Mouse (Mus musculus) kidney, adult 18-20 months (tissue): ENCODE data around the gene Scp2.

Experiments
- DNase-seq: peaks from one replicate; pipeline ENCODE4 v3.0.0; 2021

Gene Scp2

DNA sequence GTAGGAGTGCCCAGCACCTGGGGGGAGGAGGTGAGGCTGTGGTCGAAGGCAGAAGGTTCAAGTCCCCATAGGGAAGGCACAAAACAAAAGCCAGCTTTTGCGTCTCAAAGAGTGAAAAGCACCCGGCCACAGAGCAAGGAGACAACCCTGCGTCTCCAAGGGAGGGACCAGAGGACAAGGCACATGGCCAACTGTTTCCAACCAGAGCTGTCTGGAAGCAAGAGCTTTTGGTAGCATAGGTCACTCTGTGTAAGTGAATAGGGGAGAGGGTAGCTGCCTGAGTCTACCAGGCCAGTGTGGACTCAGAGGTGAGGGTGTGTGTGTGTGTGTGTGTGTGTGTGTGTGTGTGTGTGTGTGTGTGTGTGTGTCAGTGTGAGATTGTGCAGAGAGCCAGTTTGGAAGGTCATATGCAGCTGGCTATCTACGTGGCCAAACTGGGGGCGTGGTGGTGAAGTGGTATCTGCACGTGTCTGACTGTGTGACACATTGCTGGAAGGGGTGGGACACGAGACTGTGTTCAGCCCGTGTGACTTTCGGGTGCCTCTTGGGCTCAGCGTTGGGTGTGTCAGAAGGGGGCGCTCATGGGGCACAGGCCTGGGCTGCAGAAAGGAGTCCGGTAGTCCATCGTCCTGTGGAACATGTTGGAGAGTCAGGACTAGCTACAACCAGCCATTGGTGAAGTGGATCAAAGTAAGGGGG is 129.6 kb downstream of the Scp2 start:
- peak; percentile 42 for DNase-seq

DNA sequence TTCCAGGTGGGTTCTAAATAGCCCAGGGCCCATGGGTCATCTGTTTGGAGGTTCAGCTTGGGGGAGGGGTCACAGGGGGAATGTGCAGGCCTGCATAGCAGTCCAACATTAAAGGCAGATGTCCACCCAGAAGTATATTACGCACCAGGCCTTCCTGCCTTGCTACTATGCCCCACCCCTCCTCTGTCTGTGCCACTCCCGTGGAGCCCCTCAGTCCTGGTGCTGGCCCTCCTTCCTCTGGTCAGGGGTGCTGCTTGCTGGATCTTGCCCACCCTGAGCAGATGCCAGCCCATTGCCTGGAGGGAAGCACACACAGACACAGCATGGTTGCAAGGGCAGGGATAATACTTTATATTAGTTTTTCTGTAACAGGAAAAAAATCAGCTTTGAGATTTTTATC is 130.3 kb downstream of the Scp2 start:
- no peak for DNase-seq

DNA sequence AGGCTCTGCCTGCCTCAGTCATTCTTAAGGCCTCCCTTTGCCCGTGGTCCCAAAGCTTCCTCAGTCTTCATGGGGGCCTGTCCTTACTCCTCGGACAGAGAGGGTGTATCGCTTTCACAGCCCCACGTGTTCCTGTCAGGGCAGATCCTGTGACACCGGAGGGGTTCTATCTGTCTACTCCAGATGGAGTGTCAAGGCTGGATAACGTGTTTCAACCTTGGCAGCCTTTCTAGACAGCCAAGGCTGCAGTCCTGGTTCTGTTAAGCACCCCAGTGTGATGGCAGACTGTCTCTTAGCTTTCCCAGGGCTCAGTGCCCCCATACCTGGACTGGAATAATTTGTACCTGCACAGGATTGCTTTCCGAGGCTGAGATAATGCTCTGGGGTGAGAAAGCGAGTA is 136.3 kb downstream of the Scp2 start:
- no peak for DNase-seq

DNA sequence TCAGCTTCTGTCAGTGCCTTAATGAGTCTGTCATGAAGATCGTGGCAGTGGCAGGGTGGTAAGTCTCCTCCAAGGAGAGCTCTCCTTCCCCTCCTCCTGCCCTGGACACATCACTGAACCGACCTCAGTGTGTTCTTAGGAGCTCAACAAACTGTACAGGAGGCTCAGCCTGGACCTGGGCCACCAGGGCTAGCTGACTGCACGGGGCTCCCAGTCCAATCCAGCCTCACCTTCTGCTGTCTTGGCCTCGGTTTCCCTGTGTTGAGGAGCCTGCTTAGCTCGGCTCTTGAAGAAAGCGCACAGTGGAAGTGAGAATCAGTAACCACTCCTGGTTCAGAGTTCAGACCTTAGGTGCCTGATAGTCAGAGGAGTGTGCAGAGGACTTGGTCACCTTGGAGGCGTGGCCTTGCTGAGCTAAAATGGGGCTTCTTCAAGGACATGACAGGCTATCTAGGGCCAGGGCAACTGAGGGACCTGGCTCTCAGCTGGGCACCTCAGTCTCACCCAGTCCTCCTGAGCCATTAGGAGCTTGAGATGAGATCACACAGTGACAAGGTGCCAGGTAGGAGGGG is 137.2 kb downstream of the Scp2 start:
- no peak for DNase-seq

DNA sequence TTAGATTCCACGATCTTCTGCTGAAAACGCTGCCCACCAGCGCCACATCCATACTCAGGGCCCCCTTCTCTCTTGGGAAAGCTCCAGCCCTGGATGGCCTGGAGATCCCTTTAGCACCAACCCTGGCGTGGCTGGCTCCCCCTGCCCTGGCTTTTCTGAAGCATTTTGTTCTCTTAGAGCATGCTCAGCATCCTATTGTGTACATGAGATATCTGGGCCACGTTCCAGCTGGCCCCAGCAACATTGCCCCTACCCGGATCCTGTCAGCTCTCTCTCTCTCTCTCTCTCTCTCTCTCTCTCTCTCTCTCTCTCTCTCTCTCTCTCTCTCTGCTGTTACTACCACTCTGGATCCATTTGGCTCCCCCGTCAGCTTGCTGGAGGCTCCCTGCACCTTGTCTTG is 139.5 kb downstream of the Scp2 start:
- no peak for DNase-seq

DNA sequence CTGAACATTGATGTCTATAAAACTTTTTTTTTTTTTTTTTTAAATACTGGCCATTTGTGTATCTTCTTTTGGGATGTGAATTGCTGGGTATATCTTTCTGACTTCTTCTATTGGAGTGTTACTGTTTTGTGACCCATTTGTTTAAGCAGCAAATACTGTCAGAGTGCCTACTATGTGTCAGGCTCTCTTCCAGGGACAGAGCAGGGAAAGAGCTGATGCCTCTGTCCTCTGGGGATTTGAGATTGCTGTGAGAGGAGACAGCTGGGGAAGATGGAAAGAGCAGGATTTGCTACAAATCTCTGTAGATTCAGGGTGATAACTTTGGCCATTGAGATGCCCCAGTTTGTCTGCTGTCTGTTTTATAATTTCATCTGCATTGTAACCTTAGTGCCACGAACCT is 145.4 kb downstream of the Scp2 start:
- no peak for DNase-seq

DNA sequence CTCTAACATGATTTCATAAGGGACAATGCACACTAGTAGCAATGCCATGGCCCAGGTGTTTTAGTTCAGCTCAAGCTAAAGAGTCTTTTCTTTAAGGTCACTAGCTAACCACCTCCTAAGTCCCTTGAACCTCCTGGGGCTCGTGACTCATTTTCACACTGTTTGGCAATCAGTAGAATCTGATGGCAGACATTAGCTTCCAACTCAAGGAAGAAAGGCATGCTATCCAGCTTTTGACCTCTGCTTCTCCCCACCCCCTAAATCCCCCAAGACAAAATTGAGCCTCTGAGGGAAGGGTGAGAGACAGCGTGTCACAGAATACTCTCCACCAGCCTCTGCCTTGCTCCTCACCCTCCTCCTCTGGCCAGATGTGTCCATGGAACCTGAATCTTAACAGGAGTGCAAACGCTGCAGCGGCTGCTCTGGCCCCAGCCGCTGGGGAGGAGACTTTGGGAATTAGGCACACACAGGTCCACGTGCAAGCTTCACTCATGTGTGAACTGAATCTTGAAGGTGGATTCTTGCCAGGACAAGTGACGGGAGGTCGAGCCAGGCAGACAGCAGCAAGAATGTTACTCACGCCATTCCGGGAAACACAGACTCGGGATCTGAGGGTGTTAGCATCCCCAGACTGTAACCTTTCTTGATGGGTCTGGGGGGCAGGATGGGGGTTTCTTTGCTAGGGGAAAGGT is 146.0 kb downstream of the Scp2 start:
- DNase-seq = peak; percentile 72

DNA sequence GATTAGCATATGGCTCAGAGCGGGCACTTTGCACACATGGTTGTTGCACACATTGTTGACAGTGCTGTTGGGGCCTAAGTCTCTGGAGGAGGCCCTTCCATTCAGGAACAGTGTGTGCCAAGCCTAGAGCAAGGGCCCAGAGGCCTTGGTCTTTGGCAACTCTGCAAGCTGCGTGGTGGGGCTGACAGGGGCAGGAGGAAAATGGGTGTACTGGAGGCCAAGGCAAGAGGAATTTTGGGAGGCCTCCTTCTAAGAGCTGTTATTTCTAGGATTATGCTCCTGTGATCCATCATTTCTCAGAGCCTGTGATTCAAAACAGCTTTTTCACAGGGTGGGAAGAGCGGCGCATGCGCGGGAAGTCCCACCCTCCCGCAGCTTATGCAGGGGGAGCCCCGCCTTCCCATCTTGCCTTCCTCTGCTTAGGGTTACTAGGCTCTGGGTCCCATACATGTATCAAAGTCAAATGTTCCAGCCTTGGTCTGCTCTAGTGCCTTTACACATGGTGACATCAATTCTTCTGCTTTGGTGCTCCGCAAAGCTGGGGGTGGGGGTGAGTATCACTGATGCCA is 148.3 kb downstream of the Scp2 start:
- DNase-seq = no peak

DNA sequence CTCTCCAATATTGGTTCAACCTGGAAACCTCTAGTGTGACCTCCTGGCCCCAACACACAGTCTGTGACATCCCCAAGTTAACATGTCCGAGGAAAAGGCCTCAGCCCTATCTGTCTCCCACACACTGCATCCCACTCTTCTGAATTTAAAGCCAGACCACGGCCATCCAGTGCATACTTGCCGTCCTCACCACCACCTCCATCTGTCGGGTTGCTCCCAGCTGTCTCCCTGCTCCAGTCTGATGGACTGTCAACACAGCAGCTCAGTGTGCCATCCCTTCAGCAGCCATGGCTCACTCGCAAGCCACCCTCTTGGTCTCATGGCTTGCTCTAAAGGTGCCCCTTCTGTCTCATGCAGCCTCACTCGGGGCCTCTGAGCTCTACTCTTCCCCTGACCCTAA is 149.1 kb downstream of the Scp2 start:
- DNase-seq = no peak

DNA sequence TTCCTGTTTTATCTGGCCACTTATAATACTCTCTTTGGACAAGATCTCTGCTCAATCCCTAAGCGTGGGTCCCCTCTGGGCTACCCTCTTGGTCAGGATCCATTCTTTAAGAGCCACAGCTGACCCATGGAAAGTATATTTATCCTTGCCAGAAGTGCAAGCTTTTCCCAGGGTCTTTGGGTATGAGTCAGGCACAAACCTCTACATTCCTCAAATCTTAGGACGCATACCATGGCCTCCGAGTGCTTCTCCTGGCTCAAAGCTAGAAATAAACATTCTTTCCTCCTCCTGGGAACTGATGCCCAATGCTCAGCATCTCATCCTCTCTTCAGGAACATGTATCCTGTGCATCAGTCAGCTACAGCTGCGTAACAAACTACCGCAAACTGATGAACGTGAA is 149.8 kb downstream of the Scp2 start:
- DNase-seq = no peak
